Mouse (Mus musculus): ENCODE measurements at regions not wholly inside any gene's neighbourhood (a gene's known extent, or its start where the extent isn't known, plus 50 kb on each side); places are given as distances from the start of the nearest gene placed in this dataset.
A peak's percentile ranks its signal among the peaks of the same experiment; 100 is the strongest.
"Not testable (repeated sequence)": the region's sequence is repeated elsewhere in the genome, so short reads cannot be mapped to it uniquely, and the experiment has no call there.

DNA sequence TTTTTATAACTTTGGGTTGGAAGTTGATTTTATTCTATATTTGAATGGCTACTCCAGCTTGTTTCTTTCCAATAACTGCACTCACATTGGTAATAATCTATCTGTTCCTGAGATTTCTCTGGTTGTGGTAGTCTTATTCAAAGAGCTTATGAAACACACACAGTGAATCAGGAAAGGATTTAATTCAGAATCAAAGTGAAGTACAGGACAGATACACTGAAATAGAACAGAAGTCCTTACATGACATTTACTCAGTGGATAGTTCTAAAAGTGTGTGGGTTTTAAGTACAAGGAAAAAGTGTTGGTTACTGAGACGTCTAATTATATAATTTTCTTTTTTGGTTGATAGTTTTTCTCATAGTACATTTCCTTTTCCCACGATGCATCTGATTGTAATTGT is 859.7 kb downstream of the Rpia start:
- no peak for DNase-seq (ENCODE audit: low spot score in 2 of 2)

- no peak for DNase-seq (ENCODE audit: low spot score in 2 of 2)
These were observed 877.3 kb downstream of the Rpia start for GRCm38 (mm10) chr6:69914781-69915180.

DNA sequence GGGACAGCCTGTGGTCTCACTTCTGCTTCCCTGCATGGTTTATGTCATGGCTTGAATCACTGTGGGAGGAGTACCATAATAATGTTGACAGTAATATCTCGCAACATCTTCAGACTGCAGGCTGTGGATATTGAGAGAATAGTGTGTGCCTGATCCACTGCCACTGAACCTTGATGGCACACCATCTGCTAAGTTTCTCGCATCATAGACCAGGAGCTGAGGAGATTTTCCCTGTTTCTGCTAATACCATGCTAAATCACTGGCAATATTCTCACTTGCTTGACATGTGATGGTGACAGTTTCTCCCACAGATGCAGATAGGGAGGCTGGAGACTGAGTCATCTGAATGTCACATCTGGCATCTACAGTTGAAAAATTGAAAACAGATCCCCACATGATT is 912.7 kb downstream of the Rpia start:
- DNase-seq (ENCODE audit: low spot score in 2 of 2): no peak

DNA sequence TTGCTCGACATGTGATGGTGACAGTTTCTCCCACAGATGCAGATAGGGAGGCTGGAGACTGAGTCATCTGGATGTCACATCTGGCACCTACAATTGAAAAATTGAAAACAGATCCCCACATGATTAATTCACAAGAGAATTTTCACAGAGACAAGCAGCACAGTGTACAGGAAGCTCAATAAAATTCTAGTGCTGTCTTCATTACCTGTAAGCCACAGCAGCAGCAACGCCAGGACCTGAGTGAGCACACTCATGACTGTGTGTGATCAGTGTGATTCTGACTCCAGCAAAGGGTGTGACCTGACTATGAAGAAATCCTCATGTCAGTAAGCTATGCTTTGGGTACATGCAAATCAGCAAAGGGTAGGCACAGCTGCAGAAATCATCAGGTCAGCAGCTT is 933.4 kb downstream of the Rpia start:
- not testable (repeated sequence) for DNase-seq (ENCODE audit: low spot score in 2 of 2)

- DNase-seq (ENCODE audit: low spot score in 2 of 2): peak in 1 of 2 experiments; percentile 3
These were observed 963.4 kb downstream of the Rpia start for GRCm38 (mm10) chr6:69828640-69829039.

DNA sequence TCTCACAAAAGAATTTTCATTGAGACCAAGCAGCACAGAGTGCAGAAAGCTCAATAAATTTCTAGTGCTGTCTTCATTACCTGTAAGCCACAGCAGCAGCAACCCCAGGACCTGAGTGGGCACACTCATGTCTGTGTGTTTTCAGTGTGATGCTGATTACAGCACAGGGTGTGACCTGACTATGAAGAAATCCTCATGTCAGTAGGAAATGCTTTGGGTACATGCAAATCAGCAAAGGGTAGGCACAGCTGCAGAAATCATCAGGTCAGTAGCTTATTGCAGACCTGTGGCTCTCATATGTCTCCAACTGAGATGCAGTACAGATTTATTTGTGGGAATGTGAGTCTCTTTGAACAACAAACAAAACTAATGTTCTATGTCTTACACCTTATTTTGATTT is 977.1 kb downstream of the Rpia start:
- not testable (repeated sequence) for DNase-seq (ENCODE audit: low spot score in 2 of 2)

DNA sequence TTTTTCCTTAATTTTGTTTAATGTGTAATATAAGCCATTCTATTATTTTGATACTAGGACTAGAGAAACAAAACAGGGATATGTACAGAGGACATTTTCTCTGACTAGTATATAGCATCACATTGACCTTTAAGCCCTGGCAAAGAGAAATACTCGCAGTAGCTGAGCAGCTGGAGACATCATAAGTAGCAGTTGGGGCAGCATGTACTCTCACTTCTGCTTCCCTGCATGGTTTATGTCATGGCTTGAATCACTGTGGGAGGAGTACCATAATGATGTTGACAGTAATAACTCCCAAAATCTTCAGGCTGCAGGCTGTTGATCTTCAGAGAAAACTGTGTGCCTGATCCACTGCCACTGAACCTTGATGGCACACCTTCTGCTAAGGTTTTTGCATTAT is 977.7 kb downstream of the Rpia start:
- not testable (repeated sequence) for DNase-seq (ENCODE audit: low spot score in 2 of 2)

- peak in 1 of 2 experiments; percentile 4 for DNase-seq (ENCODE audit: low spot score in 2 of 2)
These were observed 1011.7 kb downstream of the Rpia start for GRCm38 (mm10) chr6:69780330-69780729.

DNA sequence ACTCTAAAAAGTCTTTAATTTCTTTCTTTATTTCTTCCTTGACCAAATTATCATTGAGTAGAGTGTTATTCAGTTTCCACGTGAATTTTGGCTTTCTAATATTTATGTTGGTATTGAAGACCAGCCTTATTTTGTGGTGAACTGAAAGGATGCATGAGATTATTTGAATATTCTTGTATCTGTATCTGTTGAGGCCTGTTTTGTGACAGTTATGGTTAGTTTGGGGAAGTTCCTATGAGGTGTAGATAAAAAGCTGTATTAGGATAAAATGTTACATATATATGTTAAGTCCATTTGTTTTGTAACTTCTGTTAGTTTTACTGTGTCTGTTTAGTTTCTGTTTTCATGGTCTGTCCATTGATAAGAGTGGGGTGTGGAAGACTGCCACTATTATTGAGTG is 1014.7 kb downstream of the Rpia start:
- DNase-seq (ENCODE audit: low spot score in 2 of 2): not testable (repeated sequence)

DNA sequence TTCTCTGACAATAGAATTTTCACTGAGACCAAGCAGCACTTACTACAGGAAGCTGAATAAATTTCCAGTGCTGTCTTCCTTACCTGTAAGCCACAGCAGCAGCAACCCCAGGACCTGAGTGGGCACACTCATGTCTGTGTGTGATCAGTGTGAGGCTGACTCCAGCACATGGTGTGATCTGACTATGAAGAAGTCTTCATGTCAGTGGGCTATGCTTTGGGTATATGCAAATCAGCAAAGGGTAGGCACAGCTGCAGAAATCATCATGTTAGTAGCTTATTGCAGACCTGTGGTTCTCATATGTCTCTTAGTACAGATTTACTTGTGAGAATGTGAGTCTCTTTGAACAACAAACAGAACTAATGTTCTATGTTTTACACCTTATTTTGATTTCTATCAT is 1027.2 kb downstream of the Rpia start:
- DNase-seq (ENCODE audit: low spot score in 2 of 2): no peak

DNA sequence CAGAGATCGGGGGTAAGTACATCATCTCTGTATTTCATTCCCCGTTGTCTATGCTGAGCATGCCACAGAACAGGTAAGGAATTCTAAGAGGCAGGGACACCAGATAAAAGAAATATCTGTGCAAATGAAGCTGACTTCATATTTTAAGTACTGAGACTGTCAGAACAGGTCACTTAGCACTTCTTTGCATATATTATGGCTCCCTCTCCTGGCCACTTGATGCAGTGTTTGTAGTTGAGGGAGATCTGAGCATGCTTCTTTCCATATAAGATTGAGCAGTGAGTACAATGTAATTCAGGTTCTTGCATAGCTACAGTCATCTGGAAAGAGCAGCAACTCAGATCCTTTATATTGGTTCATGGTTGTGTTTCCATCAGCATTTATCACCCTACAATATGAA is 1033.4 kb downstream of the Rpia start:
- DNase-seq (ENCODE audit: low spot score in 2 of 2): peak in 1 of 2 experiments; percentile 3

DNA sequence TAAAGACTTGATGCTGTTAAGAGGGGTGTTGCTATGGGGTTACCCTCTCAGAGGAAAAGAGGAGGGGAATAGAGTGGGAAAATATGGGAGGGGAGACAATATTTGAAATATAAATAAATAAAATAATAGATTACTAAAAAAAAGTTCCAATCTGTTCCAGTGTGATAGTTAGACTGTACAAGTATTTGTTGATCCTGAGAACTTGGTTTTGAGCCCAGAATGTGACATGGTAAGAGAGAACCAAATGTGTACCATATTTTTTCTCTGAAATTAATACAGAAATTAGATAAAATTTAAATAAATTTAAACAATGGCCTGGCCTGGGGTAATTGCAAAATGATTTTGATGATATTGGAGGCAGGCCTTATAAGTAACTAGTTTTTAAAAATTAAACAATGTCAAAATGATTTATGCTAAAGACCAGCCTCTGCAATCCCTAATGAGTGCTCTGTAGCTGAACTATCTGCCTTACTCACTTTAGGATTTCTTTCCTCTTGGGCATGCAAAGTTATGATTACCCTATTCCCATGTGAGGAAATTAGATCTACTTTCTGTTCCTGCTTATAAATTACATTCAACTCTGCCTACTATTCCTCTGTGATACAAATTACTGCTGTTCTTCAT is 1052.9 kb downstream of the Rpia start:
- no peak for DNase-seq (ENCODE audit: low spot score in 2 of 2)

GRCm38 (mm10) chr6:69732866-69733265 is 1059.2 kb downstream of the Rpia start:
- DNase-seq (ENCODE audit: low spot score in 2 of 2): not testable (repeated sequence)

- DNase-seq (ENCODE audit: low spot score in 2 of 2): no peak
These were observed 1065.7 kb downstream of the Rpia start for GRCm38 (mm10) chr6:69726362-69726761.

- DNase-seq (ENCODE audit: low spot score in 2 of 2): not testable (repeated sequence)
These were observed 1089.2 kb downstream of the Rpia start for GRCm38 (mm10) chr6:69702813-69703212.

GRCm38 (mm10) chr6:69681172-69681571 is 1110.9 kb downstream of the Rpia start:
- DNase-seq (ENCODE audit: low spot score in 2 of 2): no peak

GRCm38 (mm10) chr6:69662426-69662825 is 1129.6 kb downstream of the Rpia start:
- DNase-seq (ENCODE audit: low spot score in 2 of 2): not testable (repeated sequence)
